Mouse (Mus musculus): ENCODE measurements at regions not wholly inside any gene's neighbourhood (a gene's known extent, or its start where the extent isn't known, plus 50 kb on each side); places are given as distances from the start of the nearest gene placed in this dataset.

DNA sequence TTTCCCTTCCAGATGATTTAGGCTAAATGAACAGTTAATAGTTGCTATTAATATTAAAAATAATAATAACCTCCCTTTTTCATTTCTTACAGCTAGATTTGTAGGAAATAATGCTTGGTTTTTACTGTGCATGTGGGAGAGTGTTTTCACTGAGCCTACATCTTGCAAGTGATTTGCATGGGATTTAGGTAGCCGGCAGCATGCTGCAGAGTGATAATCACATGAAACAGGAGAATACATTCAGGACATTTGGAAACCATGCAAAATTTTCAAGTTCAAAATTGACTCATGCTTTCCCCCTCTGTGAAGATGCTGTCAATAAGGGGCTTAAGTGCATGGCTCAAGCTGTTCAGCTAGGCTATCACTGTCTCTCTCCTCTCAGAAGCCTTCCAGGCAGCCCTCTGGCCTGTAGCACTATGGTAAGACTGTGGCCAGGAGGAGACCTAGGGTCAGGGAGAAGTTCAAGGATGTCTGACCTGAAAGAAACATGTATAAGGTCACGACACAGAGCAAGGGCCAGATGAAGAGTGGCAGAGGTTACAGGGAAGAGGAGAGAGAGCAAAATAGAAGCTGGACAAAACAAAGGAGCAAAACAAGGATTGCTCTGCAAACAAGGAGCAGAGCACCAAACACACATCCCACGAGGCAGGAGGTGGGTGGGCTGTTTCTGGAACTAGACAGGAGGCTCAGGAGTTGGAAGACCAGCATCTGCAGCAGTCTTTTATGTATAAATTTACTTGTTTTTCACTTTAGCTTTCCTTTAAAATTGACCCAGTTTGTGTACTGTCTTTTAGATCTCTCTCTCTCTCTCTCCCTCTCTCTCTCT, 177.5 kb downstream of the Tmem161b start:
- no peak for DNase-seq (ENCODE audit: low read depth)

DNA sequence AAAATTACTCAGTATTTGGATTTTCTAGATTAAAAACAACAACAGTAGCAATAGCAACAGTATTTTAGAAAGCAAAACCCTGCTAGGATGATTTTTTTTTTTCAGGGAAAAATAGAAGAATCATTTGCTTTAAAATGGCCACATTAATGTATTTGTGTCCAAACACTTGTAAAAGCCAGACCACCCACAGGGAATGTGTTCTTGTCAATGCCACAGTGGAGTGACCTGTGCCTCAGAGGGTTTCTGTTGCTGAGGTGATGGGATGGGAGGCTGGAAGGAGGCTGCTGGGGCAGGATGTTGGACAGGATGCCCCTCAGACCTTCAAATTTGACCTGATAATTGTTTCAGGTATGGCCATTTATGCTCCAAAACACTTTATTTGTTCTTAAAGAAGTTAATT, 178.9 kb downstream of the Tmem161b start:
- no peak for DNase-seq (ENCODE audit: low read depth)

DNA sequence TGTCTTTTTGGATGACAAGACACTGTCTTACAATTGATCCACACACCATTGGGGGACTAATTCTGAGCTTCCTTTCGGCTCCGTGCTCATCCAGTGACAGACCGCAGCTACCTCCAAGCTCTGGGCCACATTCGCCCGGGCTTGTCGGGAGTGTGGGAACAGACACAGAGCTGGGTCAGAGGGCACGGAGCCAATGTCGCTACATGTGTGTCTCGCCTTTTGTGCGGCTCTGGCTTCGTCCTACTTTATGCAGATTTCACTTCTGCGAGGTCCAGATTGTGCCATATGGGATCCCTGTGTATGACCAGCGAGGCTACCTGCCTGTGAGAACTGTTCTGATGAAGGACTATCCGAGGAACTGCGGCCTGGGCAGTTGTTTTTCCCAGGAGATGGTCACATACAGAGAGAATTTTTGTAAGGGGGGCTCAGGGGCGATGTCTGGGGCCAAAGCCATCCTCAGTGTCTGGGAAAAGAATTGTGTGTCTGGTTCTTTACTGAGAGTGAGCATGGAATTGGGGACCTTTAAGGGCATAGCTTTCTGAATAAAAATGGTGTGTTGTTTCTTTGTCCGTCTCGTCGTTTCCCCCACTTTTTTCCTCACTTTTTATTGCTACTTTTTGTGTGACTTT, 182.6 kb downstream of the Tmem161b start:
- no peak for DNase-seq (ENCODE audit: low read depth)

DNA sequence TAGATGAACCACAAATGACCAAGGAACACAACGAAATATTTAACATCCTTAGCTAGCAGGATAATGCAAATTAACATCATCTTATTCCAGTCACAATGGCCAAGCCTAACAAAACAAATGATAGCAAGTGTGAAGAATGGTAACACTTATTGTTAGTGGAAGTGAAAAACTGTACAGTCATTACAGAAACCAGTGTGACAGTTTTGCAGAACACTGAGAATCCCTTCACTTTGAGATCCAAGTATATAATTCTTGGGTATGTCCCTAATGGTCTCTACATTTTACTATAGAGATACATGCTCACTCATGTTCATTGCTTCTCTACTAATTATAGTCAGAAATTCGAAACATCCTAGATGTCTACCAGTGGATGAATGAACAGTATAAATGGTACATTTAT, 212.3 kb downstream of the Tmem161b start:
- no peak for DNase-seq (ENCODE audit: low read depth)

DNA sequence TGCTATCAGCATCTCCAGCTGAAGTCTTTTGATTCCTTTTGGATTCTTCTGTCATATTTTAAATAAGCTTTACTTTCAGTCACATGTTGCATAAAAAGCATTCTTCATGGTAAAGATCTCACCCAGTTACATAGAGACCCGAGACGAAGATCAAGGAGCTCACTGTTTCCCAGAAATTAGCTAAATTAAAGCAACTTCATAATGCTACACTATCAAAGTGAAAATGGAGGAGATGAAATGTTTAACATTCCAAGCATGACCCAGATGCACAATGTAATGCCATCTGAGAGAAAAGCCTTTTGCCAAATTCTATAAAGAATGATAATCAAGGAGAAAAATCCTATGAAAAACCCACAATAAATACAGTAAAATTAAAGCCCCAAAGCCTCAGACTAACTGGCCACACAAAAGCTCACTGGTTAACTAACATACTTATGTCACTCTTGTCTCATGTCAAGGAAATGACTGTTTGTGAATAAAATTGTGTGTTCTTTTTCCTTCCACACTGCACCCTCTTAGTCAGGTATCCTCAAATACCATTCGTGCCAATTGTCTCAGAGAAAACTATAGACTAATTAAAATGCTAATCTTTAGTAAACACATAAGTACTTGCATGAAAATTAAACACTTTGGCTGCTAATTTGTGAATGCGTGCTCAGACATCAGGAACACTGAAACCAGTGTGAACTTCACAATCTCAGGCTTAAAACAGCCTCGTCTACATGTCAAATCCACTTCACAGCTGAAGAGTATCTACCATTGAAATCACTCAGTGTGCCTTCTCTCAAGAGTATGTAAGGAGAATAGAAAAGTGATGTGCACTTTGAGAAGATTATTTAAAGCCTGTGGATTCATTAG, 215.7 kb downstream of the Tmem161b start:
- no peak for DNase-seq (ENCODE audit: low read depth)

DNA sequence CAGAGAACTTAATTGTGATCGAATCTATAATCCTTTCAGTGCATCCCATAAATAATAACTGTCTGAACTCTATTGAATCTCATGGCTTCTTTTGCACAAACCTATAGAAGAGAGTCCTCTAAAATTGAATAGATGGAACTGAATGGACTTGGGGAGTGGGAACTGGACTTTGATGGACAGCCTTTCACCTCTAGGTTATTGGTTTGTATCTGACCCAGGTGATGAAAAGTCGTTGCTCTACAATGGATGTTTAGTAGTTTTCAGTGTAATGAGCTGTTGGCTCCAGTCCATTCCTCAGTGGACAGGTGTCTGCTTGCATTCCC, 216.3 kb downstream of the Tmem161b start:
- DNase-seq (ENCODE audit: low read depth): no peak

DNA sequence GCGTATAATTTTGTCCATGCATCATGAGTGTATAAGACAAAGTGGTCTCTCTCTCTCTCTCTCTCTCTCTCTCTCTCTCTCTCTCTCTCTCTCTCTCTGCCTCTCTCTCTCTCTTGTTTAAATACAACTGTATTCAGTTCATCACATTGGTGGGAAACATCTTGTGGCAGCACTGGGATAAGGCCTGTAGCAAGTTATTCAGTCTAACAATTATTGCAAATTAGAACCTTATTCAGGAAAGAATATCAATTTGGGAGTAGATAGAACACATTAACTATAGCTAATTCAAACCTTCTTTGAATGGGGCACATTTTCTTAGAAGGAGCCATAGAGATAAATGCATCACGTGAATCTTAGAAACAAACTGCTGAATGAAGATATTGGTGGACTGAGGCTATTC, 226.4 kb downstream of the Tmem161b start:
- DNase-seq (ENCODE audit: low read depth): no peak

DNA sequence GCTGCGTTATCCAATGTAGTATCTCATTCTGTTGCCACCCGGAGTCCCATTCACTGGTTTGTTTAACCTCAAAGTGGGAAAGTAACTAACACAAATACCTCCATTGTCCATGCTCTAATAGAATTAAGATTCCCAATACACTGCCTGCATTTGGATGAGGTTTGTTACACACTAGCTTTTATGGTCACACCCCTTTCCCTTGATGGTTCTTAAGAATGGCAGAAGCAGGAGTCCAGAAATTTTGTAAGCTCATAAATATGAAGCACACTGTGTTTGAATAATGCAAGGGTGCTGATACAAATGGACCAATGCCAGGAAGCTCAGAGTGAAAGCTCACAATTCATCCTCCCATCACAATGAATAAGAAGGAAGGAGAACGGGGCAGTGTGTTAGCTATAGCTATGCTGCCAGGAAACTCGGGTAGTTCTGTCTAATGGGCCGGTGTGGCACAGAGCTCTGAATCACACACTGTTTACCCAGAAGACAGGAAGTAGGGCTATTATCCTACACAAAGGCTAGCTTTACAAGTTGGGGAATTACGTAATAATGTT, 227.0 kb downstream of the Tmem161b start:
- DNase-seq (ENCODE audit: low read depth): no peak

Measured in c-Kit-positive CD71-negative TER-119-negative erythroid progenitor cells, embryonic 14.5 days (primary cell).